Mouse (Mus musculus) monocyte, adult 2 months (primary cell): ENCODE measurements around the gene Ncapg2.

Source experiments
- DNase-seq, 2 experiments: peaks; one replicate each; pipeline ENCODE4 v3.0.0; 2022; ENCODE audit warnings: low spot score in 2 of 2, low read depth in 1 of 2

The Ncapg2 gene

DNA sequence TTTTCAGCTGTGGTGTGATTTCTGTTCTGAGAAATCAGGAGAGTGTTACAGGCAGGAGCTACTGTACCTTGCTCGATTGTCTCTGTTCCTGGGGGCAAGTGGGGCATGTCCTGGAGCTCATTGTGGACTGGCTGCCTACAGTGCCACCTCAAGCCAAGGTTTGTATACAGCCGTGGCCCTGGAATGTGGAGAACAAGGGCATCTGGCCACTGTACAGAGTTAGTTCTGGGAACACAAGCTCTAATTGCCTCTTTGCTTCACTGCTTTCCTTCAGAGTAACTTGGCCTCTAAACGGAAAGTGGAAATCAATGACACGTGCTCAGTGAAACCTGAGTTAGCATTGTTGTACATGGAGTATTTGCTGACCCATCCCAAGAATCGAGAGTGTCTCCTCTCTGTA, 33.4 kb downstream of the Ncapg2 start:
- no peak for DNase-seq

DNA sequence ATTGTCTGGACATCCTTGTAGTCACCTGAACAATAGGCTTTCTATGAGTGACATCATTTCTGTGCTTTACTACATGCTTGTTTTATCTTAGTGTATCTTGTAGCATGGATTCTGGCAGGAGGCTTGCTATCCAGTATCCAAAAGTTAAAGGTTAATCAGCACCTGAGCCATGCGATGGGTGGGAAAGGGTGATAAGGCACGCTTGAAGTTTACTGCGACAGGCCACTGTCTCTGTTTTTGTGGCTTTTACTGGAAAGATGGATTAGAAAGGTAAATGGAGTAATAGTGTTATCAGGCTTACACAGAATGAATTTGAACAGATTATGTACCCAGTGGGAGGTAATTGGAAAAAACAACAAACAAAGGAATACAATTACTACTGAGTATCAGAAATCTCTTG, 37.0 kb downstream of the Ncapg2 start:
- no peak for DNase-seq

DNA sequence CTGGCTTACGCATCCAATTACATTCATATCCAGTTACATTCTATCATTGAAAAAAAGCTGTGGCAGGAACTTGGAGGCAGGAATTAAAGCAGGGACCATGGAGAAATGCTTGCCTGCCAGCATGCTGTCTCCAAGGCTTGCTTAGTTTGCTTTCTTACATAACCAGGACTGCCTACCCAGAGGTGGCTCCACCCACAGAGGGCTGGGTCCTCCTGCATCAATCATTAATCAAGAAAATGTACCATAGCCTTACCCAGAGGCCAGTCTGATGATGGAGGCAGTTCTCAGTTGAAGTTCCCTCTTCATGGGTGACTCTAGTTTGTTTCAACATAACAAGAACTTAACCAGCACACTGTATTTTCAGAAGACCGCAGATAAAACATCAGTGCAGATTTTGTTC, 44.3 kb downstream of the Ncapg2 start:
- no peak for DNase-seq

DNA sequence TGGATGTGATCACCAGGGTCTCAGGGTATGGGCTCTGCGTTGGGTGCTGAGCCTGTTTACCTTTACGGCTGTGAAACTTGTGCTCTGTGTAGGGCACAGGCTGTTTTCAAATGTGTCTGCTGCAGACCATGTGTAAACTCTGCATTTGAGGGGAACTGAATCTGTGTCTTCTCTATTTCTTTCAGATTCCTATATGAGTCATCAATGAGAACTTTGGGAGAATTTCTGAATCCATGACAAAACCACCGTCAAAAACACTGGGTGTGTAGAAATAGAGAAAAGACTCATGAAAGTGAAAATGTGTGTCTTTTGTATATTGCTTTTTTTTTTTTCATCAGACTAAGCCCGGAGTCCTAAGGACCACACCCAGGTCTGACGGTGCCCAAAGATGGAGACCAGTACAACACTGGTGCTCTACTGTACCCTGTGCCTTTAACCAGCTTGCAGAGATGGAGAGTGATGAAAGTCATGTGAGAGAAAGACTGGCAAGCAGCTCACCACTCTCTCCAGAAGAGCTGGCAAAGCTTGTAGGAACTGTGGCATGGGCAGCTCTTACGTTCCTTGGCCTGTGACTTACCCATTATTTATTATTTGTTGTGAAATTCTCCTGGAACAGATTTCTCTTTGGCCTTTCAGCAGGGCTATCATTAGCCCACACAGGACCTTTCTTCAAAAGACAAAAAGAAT, 55.3 kb downstream of the Ncapg2 start:
- peak in 1 of 2 experiments; percentile 8 for DNase-seq

DNA sequence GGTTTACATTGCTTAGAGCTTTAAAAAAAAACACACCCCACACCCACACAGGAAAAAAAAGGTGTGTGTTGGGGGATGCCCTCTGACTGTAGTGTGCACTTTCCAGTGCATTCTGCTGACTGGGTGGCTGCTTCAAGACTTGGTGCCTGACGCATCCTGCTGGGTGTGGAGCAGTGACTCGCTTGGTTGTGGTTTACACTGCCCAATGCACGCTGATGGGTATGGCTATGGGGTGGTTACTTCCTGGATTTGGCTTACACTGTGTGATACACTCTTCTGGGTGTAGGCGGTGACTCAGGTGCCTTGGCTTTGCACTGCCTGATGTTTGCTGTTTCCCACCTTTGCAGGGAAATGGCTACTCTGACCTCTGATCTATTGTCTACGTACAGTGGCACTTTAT, 61.8 kb downstream of the Ncapg2 start:
- no peak for DNase-seq

DNA sequence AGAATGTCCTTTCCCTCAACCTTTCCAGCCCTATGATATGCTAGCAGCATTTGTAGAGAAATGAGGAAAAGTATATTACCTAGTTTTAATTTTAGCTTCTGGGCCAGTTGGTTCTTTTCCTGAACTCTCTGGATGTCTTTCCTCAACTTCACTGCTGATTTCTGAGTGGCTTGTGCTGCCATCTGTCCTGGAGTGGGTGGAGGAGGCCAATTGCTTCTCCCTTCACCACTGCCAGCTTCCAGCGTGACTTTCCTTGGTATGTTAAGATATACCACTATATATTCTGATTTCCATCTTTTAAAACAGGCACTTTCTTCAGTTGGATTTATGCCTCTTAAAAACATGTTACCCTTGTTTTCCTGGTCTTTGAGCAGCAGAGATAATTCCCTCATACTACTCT, 63.1 kb downstream of the Ncapg2 start:
- no peak for DNase-seq

- DNase-seq = no peak
Observed at GRCm38 (mm10) chr12:116469096-116469495, 63.9 kb downstream of the Ncapg2 start.

DNA sequence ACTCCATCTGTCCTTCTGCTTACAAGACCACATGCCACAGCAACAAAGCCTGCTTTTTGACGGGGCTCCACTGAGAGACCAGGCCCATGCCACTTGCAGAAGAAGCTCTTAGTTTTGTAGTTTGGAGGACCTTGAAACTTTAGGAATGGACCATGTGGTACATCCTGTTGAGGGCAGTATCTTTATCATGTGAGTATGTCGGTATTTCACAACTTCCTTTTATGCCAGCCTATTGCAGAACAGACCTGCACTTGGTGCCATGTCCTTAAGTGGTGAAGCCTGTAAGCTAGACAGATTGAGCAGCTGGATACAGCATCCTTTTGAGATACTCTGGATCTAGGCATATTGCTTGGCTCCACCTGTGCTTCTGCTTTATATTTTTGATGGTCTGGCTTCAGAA, 68.1 kb downstream of the Ncapg2 start:
- no peak for DNase-seq

GRCm38 (mm10) chr12:116473761-116474160, 68.6 kb downstream of the Ncapg2 start:
- no peak for DNase-seq

DNA sequence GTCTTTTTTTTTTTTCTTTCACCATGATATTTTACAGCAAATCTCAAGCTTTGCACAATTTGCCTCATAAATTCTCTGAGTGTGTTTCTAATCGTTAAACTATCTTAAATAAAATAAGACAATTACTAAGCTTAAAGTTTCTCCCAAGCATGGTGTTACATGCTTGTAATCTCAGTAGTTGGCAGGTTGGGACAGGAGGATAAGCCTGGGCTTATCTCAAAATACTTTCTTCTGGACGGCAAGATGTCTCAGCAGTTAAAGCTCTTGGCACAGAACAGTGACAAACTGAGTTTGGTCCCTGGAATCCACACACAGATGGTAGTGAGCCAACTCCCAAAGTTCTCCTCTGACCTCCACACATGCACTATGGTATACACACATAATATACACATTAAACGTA, 69.5 kb downstream of the Ncapg2 start:
- DNase-seq = no peak

- DNase-seq = no peak
Observed at GRCm38 (mm10) chr12:116478771-116479170, 73.6 kb downstream of the Ncapg2 start.

DNA sequence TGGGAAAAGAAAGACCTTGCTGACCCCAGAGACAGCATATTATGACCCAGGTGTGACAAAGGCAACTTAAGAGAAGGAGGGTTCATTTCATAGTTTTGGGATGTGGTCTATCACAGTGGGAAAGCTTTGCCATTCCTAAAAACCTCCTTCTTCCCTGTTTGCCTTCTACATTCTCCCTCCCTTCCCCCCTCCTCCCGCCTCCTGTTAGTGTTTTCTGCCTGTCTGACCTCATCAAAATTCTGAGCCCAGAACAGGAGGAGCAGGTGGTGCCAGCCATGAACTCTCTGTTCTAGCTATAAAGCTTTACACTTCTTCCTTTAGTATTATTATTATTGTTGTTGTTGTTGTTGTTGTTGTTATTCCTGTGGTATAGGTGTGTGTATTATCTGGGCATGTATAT, 76.7 kb downstream of the Ncapg2 start:
- DNase-seq = no peak

- DNase-seq = no peak
Observed at GRCm38 (mm10) chr12:116483581-116483980, 78.4 kb downstream of the Ncapg2 start.

GRCm38 (mm10) chr12:116484991-116485390, 79.8 kb downstream of the Ncapg2 start:
- no peak for DNase-seq

DNA sequence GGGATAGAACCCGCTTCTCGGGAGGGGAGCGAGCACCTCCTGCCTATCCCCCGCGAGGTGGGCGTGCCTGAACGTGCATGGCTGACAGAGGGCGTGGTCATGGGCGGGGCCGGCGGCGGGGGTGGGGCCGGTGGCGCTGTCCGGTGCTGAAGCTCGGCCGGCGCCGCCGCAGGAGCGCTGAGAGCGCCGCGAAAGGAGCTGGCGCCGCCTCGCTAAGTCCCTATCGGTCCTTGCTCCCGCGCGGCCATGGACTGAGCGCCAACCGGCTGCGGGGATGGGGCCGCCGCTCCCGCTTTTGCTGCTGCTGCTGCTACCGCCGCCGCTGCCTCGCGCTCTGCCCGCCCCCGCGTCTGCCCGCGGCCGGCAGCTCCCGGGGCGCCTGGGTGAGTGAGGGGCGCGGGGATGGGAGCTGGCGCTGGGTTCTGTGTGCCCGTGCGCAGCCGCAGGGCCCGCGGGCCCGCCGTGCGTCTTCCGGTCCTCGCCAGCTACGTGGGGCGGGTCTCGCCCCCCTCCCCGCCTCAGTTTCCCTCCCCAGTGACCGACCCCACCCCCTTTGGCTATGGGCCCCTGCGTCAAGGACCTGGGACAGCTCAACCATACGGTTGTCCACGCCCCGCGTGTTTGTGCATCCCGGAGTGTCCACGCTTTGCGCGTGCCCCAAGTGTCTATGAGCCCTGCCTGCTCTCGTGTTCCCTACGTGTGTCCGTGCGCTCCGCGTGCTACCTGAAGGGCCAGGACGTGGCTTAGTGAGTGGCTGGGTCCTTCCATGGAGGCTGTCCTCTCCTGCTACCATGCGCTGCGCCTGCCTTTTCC, 80.6 kb downstream of the Ncapg2 start, which contains the start of gene Ptprn2:
Gene Ptprn2, plus strand, starts transcription at position 130 of the 813 bp plus-strand sequence.
- no peak for DNase-seq

- DNase-seq = no peak
Observed at GRCm38 (mm10) chr12:116486404-116486730, 81.2 kb downstream of the Ncapg2 start.

DNA sequence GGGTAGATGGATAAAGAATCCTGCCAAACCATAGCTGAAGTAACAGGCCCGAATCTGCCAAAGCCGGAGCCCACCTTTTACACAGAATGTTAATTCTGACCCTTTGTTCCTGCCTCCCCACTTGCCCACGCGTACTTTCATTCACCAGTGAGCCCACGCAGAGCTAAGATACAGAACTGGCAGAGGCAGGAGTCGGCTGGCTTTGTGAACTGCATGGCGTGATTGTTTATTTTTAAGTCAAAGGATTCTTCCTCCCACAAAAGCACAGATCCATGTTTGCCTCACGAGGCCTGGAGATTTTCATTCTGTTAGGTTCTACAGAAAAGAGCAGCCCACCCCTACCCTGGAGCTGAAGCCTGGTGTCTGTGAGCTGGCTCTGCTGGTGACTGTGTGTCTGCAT, 83.6 kb downstream of the Ncapg2 start:
- DNase-seq = no peak

DNA sequence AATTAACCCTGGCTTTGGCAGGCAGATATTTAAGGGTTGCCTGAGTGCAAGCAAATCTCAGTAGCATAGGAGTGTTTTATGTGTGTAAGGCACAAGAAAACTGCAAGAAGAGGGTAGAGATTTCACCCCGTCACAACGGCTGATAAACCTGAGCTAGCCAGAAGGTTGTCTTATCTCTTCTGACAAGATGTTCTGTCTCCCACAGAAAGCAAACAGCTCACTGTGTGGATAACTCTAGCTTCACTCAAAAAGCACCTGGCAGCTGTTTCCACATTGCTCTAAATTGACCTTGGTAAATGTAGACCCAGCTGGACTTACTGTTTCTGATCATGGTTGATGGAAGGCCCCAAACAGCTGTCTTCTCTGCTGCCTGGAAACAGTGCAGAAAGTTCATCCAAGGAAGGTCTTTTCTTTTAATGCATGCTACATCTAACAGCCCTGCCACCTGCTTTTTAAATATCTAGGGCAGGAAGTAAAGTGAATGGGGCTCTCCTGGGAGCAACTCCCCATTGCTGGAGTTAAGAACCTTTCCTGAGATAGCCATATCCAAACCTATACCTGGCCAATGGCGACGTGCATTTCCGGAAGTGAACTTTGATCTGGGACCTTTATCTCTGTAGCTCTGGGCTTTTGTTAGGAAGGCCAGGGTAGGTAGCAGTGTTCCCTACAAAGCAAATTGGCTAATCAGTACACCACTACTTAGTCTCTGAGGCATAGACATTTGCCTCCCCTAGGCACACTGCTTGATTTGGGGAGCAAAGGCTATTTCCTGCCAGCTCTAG, 85.6 kb downstream of the Ncapg2 start:
- no peak for DNase-seq

DNA sequence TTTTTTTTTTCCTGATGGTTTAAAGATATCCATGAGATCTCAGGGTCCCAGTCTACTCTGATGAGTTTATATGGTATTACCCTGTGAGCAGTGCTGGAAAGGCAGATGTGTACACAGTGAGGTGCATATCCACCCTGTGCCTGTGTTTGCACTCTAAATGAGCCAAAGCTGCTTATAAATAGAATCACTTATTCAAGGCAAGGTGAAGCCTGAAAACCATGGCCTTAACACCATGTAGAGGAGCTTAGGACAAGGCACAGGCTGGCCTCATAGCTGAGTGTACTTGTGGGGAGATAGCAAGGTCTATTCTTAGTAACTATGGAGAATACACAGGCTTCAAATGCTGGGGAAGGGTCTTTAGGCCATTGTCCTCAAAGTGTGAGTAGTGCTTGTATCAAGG, 93.5 kb downstream of the Ncapg2 start:
- DNase-seq = no peak

DNA sequence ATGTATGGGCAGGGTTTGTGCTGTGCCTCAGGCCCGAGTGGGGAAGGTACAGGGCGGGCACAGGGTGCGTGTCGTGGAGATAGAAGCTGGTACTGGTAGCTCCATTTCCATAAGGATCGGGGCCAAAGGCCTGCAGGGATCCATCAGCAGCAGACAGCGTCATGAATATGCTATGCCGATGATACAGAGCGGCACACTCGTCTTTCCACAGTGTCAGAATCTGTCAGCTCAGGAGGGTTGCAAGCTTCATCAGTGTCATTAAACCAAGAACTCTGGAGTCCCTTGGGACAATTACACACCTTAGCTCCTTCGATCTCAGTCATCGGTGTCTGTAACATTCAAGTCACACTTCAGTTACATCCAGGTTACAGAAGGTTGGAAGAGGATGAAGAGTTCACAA, 95.5 kb downstream of the Ncapg2 start:
- DNase-seq = no peak

DNA sequence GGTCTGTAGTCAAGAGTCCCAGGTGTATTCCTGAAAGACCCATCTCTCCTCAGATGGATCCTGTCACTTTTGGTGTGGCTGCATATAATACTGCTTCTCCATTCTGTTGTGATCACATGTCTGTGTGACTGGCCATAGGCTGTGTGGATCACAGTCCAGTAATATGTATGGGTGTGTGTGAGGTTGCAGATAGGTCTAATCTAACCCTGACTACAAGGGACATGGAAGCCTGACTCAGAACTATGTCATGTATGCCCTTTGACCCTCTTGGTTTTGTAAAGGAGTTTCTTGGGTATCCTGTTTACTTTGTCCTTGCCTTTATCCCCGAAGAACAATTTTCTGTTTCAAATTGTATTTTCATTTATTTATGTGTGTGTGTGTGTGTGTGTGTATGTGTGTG, 107.3 kb downstream of the Ncapg2 start:
- no peak for DNase-seq
